Mouse (Mus musculus): ENCODE measurements around the gene Trim7. TPM values are rescaled to one million over a fixed set of nuclear protein-coding genes. Genes with fewer than 3 reads are reported as not detected.

Gene Trim7
- polyA plus RNA-seq (2012; rRNA removed), result 5.8 and 7.1 TPM in 2 replicates

GRCm38 (mm10) chr11:48825979-48826751 lies at the start of gene Trim7, which contains the start of gene Gm12184:
Gene Trim7 (plus strand): TSS chr11:48826140.
Gene Gm12184 (minus strand): TSS chr11:48826655.

GRCm38 (mm10) chr11:48799921-48800701 lies 25.8 kb upstream of the Trim7 start, which contains the start of gene Rack1:
Gene Rack1 (plus strand): TSS chr11:48800332.

GRCm38 (mm10) chr11:48816800-48817665 lies 8.9 kb upstream of the Trim7 start, which contains the start of gene Trim41:
Gene Trim41 (minus strand): TSS chr11:48817353.

GRCm38 (mm10) chr11:48871201-48871772 lies 45.3 kb downstream of the Trim7 start, which contains the start of gene Irgm1:
Gene Irgm1 (minus strand): TSS chr11:48871683.

Other genes starting within 250 kb of the Trim7 start
- 836 and 1,247 TPM in 2 replicates for gene Rack1, start 25.8 kb upstream of the Trim7 start, polyA plus RNA-seq (2012; rRNA removed)
- gene Trim41, start 8.8 kb upstream of the Trim7 start, polyA plus RNA-seq (2012; rRNA removed), result 14.3 and 15.4 TPM in 2 replicates
- gene Gm12184, start 515 bp downstream of the Trim7 start, polyA plus RNA-seq (2012; rRNA removed), result 0.47 and 2.5 TPM in 2 replicates
- gene Irgm1, start 45.5 kb downstream of the Trim7 start, polyA plus RNA-seq (2012; rRNA removed), result 0.69 and 1.2 TPM in 2 replicates
- gene Gm5431, start 76.1 kb downstream of the Trim7 start, polyA plus RNA-seq (2012; rRNA removed), result not detected in 2 replicates
- gene Psme2b, start 120.0 kb downstream of the Trim7 start, polyA plus RNA-seq (2012; rRNA removed), result 0.68 TPM in 2 replicates
- 0.08 TPM in 1 of 2 replicates, not detected in the other for gene Olfr56, start 152.7 kb downstream of the Trim7 start, polyA plus RNA-seq (2012; rRNA removed)
- 0.15 and 0.23 TPM in 2 replicates for gene 9930111J21Rik1, start 153.3 kb downstream of the Trim7 start, polyA plus RNA-seq (2012; rRNA removed)
- not detected in 2 replicates for gene Gm12185, start 166.1 kb downstream of the Trim7 start, polyA plus RNA-seq (2012; rRNA removed)
- gene Tgtp1, start 168.0 kb downstream of the Trim7 start, polyA plus RNA-seq (2012; rRNA removed), result 0.02 and 0.05 TPM in 2 replicates
- 0.02 and 0.11 TPM in 2 replicates for gene 9930111J21Rik2, start 225.1 kb downstream of the Trim7 start, polyA plus RNA-seq (2012; rRNA removed)
- 0.09 and 0.44 TPM in 2 replicates for gene Tgtp2, start 238.1 kb downstream of the Trim7 start, polyA plus RNA-seq (2012; rRNA removed)

Measured in stomach, adult 2 months (tissue).